Mouse (Mus musculus) limb, embryonic 11.5 days (tissue): ENCODE results near the gene Slc35f3. TPM values are rescaled to one million over a fixed set of nuclear protein-coding genes. Genes with fewer than 3 reads are reported as not detected.

ENCODE experiments used
- ATAC-seq: fragments of 200-750 bp; cut with Nextera tagmentation; 2 replicates; pipeline ENCODE4 v1.8.0; 2017; ENCODE audit warnings: low read depth; ENCODE audit not compliant: insufficient number of reproducible peaks, low FRiP score, low TSS enrichment
- DNase-seq: peaks from one replicate; pipeline ENCODE4 v3.0.0-alpha.2; 2015; ENCODE audit warnings: low spot score
- H3K27ac ChIP-seq: fragments of 300-500 bp; sonication (generic); replicated peaks from 2 replicates; pipeline ENCODE4 v1.5.1; 2014; ENCODE audit warnings: low read depth, mild to moderate bottlenecking, low read length
- H3K27me3 ChIP-seq: fragments of 300-500 bp; sonication (generic); 2 replicates; pipeline ENCODE4 v1.6.1; 2014; ENCODE audit warnings: mild to moderate bottlenecking, low read length, mixed read lengths; ENCODE audit not compliant: control insufficient read depth, insufficient read depth
- H3K36me3 ChIP-seq: fragments of 300-500 bp; sonication (generic); 2 replicates; pipeline ENCODE4 v1.6.1; 2014; ENCODE audit warnings: mild to moderate bottlenecking, low read length, moderate library complexity, mixed read lengths; ENCODE audit not compliant: control insufficient read depth, insufficient read depth
- H3K4me1 ChIP-seq: fragments of 300-500 bp; sonication (generic); 2 replicates; pipeline ENCODE4 v1.6.1; 2014; ENCODE audit warnings: low read length, mixed read lengths; ENCODE audit not compliant: control insufficient read depth, insufficient read depth
- H3K4me2 ChIP-seq: fragments of 300-500 bp; sonication (generic); 2 replicates; pipeline ENCODE4 v1.6.1; 2014; ENCODE audit warnings: low read depth, mild to moderate bottlenecking, moderate library complexity; ENCODE audit not compliant: severe bottlenecking
- H3K4me3 ChIP-seq: fragments of 300-500 bp; sonication (generic); 2 replicates; pipeline ENCODE4 v1.5.1; 2014; ENCODE audit warnings: low read depth, low read length
- H3K9ac ChIP-seq: fragments of 300-500 bp; sonication (generic); 2 replicates; pipeline ENCODE4 v1.6.1; 2014; ENCODE audit warnings: mild to moderate bottlenecking, low read length
- H3K9me3 ChIP-seq: fragments of 300-500 bp; sonication (generic); 2 replicates; pipeline ENCODE4 v1.6.1; 2016; ENCODE audit warnings: low read length; ENCODE audit not compliant: control insufficient read depth
- WGBS: fragments of 180-500 bp; shearing (Covaris S2); extraction: QIAGEN DNeasy Blood & Tissue Kit; methylation state at CpG from one replicate; pipeline ENCODE4 v1.1.7; 2014; 5-methylcytosine and 5-hydroxymethylcytosine counted together
- polyA plus RNA-seq: library from polyadenylated mRNA; unstranded; fragments of >200 nt; fragmentation: Nextera tagmentation; extraction: Ambion mirVana; gene quantifications from 2 replicates; pipeline ENCODE4 v1.2.1, GENCODE M21; 2014

Gene Slc35f3
- polyA plus RNA-seq, 1 experiment from 2014 or later = not detected

DNA sequence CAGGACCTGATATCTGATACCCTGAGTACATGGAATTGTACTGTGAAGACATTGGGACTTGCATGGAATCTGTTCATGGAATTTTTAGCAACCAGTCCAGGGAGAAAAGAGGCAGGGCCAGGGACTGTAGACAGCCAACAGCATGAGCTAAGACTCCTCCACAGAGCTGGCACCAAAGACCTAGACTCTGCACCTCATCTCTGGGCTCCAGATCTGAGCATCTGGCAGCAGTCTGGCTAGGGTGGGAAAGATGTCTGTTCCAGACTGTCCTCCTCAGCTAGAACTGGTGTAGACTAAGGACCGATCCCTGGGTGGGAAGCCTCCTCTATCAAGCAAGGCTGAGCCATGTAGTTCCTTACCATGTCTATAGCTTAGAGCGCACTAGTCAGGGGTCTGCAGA lies 25.9 kb upstream of the Slc35f3 start:
- H3K9ac ChIP-seq = no peak overlapping the region
- WGBS = 97% methylated on average over 2 of the region's 2 CpGs
- H3K4me2 ChIP-seq = no peak overlapping the region
- no peaks in the 10 kb centered on the region for H3K27me3 ChIP-seq
- no peaks in the 10 kb centered on the region for H3K36me3 ChIP-seq
- H3K4me1 ChIP-seq = no peaks in the 10 kb centered on the region
- ATAC-seq (no peak), DNase-seq (no peak)
- no peaks in the 10 kb centered on the region for H3K9me3 ChIP-seq
- H3K4me3 ChIP-seq = no peak overlapping the region
- H3K27ac ChIP-seq = no peak overlapping the region

DNA sequence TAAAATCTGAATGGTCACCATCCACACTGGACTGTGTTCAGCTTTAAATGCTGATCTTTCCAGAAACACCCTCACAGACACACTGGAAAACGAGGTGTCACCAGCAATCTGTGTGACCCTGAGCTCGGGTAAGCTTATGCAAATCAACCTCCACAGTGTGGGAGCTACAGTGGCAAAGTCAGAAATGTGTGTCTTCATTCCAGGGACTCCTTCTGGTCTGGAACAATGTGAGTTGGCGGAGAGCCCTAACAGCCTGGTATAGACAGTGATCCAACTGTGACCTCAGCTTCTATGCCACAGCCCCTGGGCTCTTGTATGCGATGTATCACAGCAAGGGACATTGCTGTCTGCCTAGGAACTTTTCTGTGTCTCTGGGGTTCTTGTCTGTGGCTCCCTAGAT lies 25.3 kb upstream of the Slc35f3 start:
- DNase-seq (no peak), ATAC-seq (no peak)
- H3K36me3 ChIP-seq = no peaks in the 10 kb centered on the region
- no peak overlapping the region for H3K27ac ChIP-seq
- H3K9ac ChIP-seq = no peak overlapping the region
- H3K4me2 ChIP-seq = no peak overlapping the region
- H3K9me3 ChIP-seq = no peaks in the 10 kb centered on the region
- no peak overlapping the region for H3K4me3 ChIP-seq
- no peaks in the 10 kb centered on the region for H3K27me3 ChIP-seq
- 69% methylated on average over 4 of the region's 4 CpGs for WGBS
- H3K4me1 ChIP-seq = no peaks in the 10 kb centered on the region

DNA sequence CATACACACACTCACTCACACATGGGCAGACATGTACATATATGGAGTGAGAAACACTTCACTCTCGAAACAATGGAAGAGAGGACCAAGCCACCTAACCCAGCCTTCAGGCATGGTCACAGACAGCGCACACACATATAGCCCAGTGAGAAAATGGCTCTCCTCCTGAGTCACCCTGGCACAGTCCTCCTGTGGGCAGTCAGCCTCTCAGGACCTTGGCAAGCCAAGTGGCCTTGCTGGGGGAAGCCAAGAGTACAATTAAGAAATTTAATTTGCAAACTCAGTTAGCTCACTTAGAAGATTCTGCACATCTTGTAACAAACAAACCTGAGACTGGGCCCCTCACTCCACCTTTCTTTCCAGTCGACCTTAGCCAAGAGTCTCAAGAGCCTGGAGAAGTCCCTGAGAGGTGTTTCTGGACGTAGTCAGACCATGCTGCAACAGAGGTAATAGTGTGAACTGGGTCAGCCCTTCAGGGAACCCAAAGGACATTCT lies 23.4 kb upstream of the Slc35f3 start:
- H3K36me3 ChIP-seq = no peaks in the 10 kb centered on the region
- H3K4me1 ChIP-seq = no peaks in the 10 kb centered on the region
- 69% methylated on average over 4 of the region's 4 CpGs for WGBS
- H3K4me2 ChIP-seq = no peak overlapping the region
- no peaks in the 10 kb centered on the region for H3K9me3 ChIP-seq
- H3K27me3 ChIP-seq = no peaks in the 10 kb centered on the region
- ATAC-seq (no peak), DNase-seq (no peak)
- H3K9ac ChIP-seq = no peak overlapping the region
- no peak overlapping the region for H3K27ac ChIP-seq
- no peak overlapping the region for H3K4me3 ChIP-seq

DNA sequence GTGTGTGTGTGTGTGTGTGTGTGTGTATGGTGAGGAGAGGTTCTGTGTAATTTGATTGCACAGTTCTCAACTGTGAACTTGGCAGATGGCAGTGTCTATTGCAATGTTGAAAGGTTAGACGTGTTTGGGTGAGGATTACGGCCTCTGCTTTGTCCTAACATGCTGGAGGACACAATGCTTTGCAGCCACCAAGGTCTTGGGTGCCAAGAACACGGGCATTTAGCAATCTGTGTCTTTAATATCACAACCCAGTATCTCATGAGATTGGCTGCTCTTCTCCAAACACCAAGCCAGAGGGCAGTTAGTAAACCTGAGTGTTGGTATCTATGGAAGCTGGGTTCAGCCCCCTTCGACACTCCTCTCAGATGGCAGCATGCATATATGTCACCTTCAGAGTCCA lies 22.5 kb upstream of the Slc35f3 start:
- 81% methylated on average over 4 of the region's 4 CpGs for WGBS

DNA sequence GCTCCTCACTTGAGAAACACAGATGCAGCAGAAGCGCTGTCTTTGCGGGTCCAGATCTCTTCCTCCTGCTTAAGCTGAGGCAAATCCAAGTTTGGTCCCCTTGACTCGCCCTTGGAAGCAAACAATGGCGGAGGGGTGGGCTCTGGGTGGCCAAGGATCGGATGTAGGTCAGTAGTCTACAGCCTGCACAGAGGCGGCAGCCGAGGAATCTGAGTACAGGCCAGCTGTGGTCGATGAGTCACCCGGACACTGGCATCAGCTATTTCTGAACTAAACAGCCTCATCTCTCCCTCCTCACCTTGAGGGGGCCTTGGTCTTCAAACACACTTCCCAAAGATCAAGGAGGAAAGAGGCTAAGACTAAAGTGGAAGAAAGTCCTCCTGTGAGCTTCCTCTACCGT lies 6.4 kb upstream of the Slc35f3 start:
- Histone ChIP-seq H3K9ac (no peak overlapping the region), H3K9me3 (no peaks in the 10 kb centered on the region), H3K36me3 (no peaks in the 10 kb centered on the region), H3K4me3 (no peak overlapping the region), H3K27me3 (no peaks in the 10 kb centered on the region), H3K27ac (no peak overlapping the region), H3K4me1 (no peaks in the 10 kb centered on the region), H3K4me2 (no peak overlapping the region)
- ATAC-seq (no peak), DNase-seq (no peak)
- WGBS = 88% methylated on average over 10 of the region's 10 CpGs

More for the DNA sequence above, 22.5 kb upstream of the Slc35f3 start:
- ATAC-seq = no peak
- H3K4me1 ChIP-seq = no peaks in the 10 kb centered on the region
- H3K27me3 ChIP-seq = no peaks in the 10 kb centered on the region
- no peak overlapping the region for H3K27ac ChIP-seq
- H3K9me3 ChIP-seq = no peaks in the 10 kb centered on the region
- no peak overlapping the region for H3K4me3 ChIP-seq
- no peak for DNase-seq
- no peak overlapping the region for H3K4me2 ChIP-seq
- H3K36me3 ChIP-seq = no peaks in the 10 kb centered on the region
- H3K9ac ChIP-seq = no peak overlapping the region

DNA sequence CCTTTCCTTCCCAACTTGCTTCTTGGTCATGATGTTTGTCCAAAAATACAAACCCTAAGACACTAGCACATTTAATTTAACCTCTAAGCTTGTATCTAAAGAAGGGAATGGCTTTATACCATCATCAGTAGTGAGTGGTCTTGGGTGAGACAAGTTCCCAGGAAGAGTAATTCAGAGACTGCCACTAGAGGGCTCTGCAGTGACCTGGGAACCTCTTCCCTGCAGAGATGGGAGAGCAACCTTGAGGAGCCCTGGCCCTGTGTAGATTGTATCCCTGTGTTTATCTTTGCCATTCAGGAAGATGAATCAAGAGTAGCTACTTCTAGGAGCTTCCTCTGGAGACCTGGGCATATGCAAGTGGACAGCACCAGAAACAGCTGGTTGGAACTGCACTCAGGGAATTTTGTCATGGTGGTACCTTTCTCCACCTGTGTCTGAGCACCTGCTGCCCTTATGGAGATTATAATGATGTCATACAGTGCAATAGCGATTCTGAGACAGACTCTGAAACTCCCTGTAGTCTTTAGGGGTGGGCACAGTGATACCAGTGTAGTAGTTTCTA lies 993 bp upstream of the Slc35f3 start:
- Histone ChIP-seq H3K4me1 (no peaks in the 10 kb centered on the region; the same call in 1 of the 2 replicates), H3K9me3 (no peaks in the 10 kb centered on the region), H3K27ac (no peak overlapping the region), H3K9ac (no peak overlapping the region), H3K27me3 (peaks cover 25% of the 10 kb centered on the region), H3K4me3 (no peak overlapping the region), H3K36me3 (no peaks in the 10 kb centered on the region), H3K4me2 (no peak overlapping the region)
- 13% methylated on average over 1 of the region's 1 CpGs for WGBS
- peak; percentile 51 for DNase-seq
- no peak for ATAC-seq

DNA sequence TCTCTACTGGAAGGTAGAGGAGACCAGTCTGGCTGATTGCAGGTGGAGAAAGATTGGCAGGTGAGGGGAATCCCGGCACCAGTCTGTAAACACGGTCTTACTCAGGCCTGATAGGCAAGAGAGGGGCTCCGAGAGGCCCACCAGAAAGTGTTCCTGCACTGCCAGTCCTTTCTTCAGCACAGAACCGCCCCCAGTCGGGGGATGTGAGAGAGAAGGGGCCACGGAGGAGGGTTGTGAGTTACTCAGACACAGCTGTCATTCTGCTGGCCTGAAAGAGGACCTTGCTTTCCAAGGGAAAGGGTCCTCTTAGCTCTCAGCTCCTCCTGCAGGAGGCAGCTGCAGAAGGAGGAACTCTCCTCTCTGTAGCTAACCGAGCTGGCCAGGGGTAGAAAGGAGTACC lies 975 bp downstream of the Slc35f3 start:
- DNase-seq (peak; percentile 22), ATAC-seq (no peak)
- Histone ChIP-seq H3K27ac (no peak overlapping the region), H3K9ac (no peak overlapping the region), H3K27me3 (peaks cover 25% of the 10 kb centered on the region), H3K9me3 (no peaks in the 10 kb centered on the region), H3K4me1 (no peaks in the 10 kb centered on the region; the same call in 1 of the 2 replicates), H3K36me3 (no peaks in the 10 kb centered on the region), H3K4me3 (no peak overlapping the region), H3K4me2 (no peak overlapping the region)
- 23% methylated on average over 7 of the region's 7 CpGs for WGBS

DNA sequence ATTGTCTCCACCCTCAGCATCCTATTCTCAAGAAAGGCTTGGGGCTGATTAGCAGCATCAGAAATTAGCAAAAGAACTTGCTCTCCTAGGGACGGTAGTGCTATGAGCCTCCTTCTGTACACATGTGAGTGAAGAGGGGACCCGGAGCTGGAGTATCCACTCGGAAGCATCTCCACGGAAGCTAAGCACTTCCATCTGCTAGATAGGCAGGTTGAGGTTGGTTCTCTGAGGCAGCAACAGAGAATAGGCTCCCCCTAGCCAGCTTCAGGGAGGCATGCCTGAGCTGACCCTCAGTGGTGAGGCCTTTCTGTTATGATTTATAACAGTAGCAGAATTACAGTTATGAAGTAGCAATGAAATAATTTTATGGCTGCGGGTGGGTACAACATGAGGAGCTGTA lies 2.0 kb downstream of the Slc35f3 start:
- Histone ChIP-seq H3K4me3 (no peak overlapping the region), H3K36me3 (no peaks in the 10 kb centered on the region), H3K4me1 (no peaks in the 10 kb centered on the region; the same call in 1 of the 2 replicates), H3K27ac (no peak overlapping the region), H3K9ac (no peak overlapping the region), H3K4me2 (no peak overlapping the region), H3K27me3 (peaks cover 25% of the 10 kb centered on the region), H3K9me3 (no peaks in the 10 kb centered on the region)
- 88% methylated on average over 5 of the region's 5 CpGs for WGBS
- no peak for DNase-seq
- no peak for ATAC-seq

DNA sequence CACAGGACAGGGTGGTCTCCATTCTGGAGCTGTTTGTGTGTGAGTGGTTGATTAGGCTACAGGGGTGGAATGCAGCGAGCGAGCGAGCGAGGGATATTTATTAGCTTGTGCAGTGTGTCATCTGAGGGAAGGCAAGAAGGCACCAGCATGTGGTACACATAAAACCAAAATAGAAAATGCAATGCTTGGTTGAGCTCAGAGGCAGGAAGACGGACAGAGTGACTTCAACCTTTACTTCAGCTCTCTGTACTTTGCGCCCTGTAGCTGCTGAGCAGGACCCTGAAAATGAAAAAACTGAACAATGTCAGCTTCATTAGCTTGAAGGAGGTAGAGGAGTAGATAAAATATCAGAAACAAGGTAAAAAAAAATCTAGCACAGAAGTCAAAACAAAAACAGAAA lies 3.2 kb downstream of the Slc35f3 start:
- no peaks in the 10 kb centered on the region for H3K9me3 ChIP-seq
- H3K4me3 ChIP-seq = no peak overlapping the region
- H3K9ac ChIP-seq = no peak overlapping the region
- WGBS = 60% methylated on average over 6 of the region's 6 CpGs
- no peaks in the 10 kb centered on the region; the same call in 1 of the 2 replicates for H3K4me1 ChIP-seq
- H3K27ac ChIP-seq = no peak overlapping the region
- ATAC-seq = no peak
- H3K27me3 ChIP-seq = peaks cover 25% of the 10 kb centered on the region
- DNase-seq = no peak
- H3K4me2 ChIP-seq = no peak overlapping the region
- no peaks in the 10 kb centered on the region for H3K36me3 ChIP-seq
